Mouse (Mus musculus): ENCODE data around the gene Cldn9. TPM values are rescaled to one million over a fixed set of nuclear protein-coding genes. Genes with fewer than 3 reads are reported as not detected.

Gene Cldn9
- under 1 TPM in 1 of 4 experiments, not detected in 3; 0.36 TPM for total RNA-seq (2022)

DNA sequence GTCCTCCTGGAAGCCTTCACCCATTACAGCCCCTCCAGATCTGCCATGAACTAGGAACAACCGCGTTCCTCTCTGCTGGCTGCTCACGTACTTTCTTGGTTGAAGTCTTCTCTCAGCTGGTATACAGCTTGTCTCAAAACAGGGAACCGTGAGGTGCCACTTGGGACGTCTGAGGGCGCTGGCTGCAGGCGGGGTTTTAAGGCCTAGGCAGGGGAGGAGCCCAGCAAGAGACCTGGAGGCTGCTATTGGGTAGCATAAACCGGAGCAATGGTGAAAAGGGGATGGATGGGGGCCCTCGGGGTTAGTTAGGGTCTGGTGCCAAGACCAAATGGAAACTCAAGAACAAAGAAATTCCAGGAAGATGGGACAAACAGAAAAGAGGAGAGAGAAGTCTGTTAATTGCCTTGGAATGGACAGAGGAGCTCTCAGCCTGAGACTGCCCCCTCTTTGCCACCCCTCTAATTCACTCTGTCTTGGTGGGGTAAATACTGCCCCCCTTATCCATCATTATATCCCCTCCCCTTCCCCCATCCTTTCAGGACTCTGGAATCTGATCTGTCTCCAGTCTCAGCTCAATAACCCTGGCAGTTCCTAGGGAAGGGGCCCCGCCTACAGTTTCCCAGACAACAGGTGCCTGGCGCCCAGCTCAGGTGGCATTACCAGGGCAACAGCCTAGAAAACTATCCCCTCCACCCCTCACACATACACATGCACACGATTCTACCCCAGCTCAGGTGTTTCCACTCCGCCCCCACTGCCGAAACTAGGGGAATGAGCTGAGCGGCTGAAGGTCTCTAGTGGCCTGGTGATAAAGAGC, at the start of gene Cldn9:
Gene Cldn9 (minus strand): TSS at position 171 of the 817 bp plus-strand sequence.
- DNase-seq (ENCODE audit: low spot score in 2 of 2), result no peak

DNA sequence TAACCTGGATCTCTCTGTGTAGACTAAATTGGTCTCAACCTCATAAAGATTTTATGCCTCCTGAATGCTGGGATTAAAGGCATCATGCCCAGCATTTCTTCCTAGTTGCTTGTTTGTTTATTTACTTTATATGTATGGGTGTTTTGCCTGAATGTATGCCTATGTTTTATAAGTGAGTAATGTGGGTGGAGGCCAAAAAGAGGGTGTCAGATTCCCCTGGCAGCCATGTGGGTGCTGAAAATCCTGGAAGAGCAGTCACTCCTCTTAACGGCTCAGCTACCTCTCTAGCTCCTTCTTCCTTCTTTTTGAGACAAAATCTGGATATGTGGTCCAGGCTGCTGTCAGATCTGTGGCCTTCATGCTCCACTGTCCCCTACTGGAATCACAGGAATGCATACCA, 46.6 kb upstream of the Cldn9 start:
- no peak for DNase-seq (ENCODE audit: low spot score in 2 of 2)

DNA sequence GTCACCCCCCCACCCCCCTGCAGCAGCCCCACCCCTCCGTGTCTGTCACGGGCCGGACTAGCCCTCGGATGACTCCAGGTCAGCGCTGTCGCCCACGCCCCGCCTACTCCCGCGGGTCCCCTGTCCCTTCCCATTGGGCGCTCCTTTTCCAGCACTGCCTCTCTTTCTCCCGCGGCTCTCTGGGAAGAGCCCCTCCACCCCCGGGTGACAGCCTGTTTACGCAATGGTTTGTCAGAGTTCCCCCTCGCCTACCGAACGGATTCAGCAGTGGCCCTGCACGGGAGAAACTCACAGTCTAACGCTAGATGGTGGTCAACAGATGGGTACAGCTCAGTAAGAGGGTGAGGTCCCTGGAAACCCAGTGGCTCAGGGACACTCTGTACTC, 42.9 kb upstream of the Cldn9 start:
- DNase-seq (ENCODE audit: low spot score in 2 of 2), result peak; percentile 67 to 78

DNA sequence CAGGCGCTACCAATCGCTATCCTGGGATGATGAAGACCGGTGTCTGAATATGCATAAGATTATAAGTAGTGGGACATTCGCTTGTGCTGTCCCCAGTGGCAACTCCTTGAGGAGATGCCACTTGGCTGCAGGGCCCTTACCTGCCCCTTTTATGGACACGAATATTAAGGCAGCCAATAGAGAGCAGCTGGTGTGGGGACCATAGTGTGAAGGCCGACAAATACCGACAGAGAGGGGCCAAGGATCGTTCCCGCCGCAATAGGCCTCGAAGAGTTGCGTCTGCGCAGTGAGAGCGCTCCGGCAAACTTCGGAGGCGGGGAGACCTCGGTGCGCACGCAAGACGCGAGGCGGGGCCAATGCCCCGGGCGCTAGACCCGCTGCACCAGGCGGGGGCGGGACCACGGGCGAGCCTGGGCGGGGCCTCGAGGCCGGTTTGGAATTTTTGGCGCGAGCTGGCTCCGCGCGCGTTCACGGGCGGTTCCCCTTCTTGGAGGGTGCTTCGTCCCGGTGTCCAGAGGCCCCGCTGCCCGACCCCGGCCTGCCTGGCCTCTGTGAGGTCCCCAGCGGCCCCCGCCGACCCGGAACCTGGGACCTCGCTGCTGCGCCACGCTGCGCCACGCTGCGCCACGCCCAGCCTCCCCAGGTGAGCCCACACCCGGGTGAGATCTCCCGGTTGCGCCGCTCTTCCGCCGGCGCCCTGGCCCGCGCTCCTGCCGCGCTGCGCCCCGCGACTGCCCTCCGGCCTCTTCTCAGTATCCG, 42.4 kb upstream of the Cldn9 start, which contains the start of gene Pkmyt1:
Gene Pkmyt1 (plus strand): TSS at position 338 of the 759 bp plus-strand sequence.
- DNase-seq (ENCODE audit: low spot score in 2 of 2), result peak; percentile 88 to 91

DNA sequence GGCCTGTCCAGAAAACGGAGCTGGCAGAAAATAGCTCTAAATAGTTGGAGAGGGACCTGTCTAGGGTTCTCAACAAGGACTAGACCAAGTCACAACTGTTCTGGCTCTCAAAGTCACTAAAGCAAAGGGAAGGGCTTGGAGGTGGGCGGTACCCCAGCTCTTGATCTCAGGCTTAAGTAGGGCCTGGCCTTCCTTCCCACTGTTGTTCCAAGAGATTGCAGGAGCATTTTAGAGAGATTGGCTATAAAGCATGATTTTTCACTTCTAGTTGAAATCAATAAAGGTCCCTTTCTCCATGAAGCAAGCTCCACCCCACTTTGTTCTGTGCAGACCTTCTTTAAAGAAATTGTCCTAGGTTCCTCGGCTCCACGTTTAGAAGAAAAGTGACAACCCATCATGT, 41.7 kb upstream of the Cldn9 start:
- DNase-seq (ENCODE audit: low spot score in 2 of 2), result no peak

DNA sequence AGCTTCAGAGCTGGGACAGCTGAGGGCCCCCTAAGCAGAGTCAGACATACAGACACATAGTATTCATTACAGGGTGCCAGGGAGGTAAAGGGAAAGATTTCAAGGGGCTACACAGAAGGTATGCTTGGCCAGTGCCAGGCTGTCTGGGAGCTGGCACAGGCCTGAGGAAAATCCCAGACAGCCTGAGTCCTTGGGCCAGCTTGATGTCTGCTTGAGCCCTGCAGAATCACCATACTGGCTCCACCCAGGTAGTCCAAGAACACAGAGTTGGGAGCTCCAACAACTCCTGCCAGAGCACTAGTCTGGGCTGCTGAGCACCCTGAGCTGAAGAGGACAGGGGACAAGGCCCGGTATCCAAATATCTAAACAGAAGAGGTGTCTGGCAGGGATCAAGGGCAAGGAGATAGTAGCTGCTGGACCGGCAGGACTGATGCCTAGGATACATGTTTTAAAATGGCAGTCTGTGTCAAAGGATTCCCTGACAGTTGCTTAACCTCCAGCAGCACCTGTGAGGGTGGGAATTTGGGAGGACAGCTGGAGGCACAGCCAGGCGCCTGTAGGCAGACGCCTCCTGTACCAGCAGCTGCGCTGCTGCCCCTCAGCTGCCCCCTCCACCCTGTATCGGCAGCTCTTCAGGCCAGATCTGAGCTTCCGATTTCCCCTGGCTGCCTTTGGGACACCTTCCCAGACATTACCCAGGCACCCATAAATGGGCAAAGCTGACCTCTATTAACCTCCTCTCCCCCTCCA, 38.7 kb upstream of the Cldn9 start, which contains the start of gene 1520401A03Rik:
Gene 1520401A03Rik (minus strand): TSS at position 408 of the 750 bp plus-strand sequence.
- DNase-seq (ENCODE audit: low spot score in 2 of 2), result no peak

DNA sequence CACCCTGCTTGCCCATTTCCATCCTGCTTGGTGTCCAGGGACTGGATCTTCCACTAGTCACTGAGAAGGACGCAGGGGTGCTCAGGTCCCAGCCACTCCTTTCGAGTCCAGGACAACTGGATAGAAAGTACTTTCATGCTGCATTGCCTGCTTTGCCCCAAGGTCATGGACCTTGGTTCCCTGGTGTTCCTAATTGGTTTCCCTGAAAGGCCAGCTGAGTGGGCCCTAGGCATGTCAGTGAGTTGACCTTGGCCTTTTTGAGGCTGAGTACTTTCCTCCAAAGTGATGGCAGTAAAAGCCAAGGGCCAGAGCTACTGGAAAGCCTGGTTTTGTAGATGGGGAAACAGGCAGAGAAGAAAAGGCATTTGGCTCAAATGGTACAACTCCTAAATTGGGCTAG, 38.1 kb upstream of the Cldn9 start:
- DNase-seq (ENCODE audit: low spot score in 2 of 2), result no peak

DNA sequence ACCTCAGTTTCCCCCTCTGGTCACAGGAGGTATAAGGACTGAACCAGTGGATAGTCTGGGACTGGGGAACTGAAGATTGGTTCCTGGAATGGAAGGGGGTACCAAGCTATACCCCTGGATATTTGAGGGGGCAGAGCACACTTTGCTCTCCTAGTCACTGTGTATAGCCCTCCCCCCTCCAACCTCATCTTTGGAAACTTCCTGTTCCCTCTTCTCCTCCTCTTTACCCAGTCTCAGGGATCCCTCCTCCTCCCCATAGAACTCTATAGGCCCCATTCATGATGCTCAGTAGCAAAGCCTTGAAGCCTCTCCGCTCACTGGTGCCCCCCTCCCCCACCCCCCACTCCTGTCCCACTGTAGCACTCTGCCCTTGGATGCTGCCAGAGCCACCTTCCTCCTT, 35.6 kb upstream of the Cldn9 start:
- DNase-seq (ENCODE audit: low spot score in 2 of 2), result no peak

DNA sequence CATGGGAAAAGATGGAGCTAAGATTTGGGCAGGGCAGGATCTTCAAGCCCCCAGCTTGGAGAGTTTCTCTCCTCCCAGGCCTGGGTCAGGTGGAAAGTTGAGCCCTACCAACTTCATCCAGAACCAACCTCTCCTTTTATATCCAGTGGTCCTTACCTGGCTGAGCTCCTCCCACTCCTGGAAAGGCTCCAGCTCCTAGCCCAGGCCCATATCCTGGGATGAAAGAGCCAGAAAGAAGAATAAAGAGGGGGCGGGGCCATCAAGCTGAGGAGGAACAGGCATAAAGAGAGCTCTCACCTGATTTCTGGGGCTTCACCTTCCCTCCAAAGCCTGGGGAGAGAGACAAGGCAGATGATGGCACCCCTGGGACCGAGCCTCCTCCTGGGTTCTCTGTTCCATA, 33.2 kb upstream of the Cldn9 start:
- no peak for DNase-seq (ENCODE audit: low spot score in 2 of 2)

DNA sequence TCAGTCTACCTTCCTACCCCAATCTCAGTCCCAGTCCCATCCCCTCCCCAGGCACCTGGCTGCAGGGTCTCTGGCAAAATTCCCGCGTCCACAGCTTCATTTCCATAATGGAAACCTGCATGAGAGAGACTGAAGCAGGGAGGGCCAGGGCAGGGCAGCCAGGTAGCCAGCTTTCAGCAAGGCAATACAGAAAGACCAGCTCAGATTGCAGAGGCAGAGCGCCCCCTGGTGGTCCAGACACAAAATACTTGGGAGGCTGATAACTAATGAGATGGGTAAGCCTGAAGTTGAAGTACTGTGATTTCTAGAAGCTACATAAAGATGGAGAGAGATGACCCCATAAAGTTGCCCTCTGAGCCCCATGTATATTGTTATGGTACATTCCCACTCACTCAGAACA, 22.4 kb upstream of the Cldn9 start:
- DNase-seq (ENCODE audit: low spot score in 2 of 2), result peak; percentile 40 to 59

DNA sequence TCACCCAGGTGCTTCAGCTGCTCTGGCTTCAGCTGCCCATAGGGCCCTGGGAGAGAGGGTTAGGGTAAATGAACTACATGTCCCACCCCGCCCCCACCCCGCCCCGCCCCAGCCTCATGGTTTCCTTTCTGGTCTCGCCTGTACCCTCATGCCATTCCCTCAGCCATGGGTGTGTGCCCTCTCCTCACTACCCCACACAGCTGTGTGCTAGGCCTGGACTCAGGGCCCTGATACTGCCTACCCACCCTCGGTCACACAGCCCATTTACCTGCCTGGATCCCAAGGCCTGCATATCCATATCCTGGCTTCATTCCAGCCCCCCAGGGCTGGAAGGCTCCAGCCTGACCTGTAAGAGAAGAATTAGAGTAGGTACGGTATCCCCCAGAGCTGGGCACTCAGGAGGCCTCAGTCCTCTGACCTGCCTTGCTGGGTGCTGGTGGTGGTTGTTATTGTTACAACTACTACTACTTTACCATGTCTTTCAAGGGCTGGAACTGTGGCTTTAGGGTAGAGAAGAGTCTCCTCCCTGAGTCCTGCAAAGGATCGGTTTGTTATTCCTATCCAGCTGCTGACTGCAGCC, 21.8 kb upstream of the Cldn9 start:
- no peak for DNase-seq (ENCODE audit: low spot score in 2 of 2)

DNA sequence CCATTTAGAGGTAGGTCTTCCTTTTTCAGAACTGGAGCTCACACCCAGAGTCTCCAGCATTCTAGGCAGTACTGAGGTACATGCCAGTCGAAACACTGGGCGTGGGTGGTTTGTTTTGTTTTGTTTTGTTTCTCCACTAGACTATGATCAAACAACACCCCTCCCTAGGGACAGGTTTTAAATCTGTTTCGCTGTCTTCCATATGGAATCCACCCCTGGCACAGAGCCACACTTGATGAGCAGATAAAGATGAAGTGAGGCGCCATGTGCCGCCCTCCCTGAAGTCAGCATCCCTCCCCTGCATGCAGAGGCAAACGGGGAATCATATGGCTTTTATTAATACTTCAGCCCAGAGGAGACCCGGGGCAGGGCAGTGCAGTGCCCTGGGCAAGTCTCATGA, 20.9 kb upstream of the Cldn9 start:
- no peak for DNase-seq (ENCODE audit: low spot score in 2 of 2)

DNA sequence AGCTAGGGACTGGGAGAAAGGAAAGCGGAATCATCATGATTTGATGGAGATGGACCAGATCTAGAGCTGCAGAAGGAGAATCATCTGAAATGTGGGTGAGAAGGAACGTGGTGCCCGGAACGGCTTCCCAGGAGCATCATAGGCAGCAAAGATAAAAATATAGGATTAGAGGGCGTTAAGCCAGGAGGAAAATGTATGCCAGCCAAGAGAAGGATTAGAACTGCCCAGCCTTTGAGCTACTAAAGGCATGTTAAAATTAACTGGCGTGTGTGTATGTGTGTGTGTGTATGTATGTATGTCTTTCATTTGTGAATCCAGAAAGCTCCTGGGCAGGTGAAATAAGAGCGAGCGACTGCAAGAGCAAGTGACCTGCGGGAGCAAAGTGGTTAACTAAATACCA, 19.5 kb upstream of the Cldn9 start:
- no peak for DNase-seq (ENCODE audit: low spot score in 2 of 2)

DNA sequence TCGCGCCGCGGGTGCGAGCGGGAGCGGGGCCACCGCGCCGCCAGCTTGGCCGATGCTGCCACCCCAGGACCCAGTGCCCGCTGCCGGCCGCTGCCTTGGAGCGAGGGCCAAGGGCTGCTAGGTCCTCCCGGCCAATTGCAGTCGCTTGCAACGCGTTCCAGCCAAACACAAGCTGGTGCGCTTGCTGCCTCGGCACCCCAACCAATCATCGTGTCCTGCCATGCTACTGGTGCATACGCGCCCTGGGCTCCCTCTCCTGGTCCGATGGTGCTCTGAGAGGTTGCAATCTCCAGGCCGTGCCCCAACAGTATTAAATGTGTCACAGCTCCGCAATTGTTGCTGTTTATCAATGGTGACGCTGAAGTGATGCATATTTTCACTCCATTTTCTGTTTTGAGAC, 16.3 kb upstream of the Cldn9 start:
- peak; percentile 82 to 88 for DNase-seq (ENCODE audit: low spot score in 2 of 2)

DNA sequence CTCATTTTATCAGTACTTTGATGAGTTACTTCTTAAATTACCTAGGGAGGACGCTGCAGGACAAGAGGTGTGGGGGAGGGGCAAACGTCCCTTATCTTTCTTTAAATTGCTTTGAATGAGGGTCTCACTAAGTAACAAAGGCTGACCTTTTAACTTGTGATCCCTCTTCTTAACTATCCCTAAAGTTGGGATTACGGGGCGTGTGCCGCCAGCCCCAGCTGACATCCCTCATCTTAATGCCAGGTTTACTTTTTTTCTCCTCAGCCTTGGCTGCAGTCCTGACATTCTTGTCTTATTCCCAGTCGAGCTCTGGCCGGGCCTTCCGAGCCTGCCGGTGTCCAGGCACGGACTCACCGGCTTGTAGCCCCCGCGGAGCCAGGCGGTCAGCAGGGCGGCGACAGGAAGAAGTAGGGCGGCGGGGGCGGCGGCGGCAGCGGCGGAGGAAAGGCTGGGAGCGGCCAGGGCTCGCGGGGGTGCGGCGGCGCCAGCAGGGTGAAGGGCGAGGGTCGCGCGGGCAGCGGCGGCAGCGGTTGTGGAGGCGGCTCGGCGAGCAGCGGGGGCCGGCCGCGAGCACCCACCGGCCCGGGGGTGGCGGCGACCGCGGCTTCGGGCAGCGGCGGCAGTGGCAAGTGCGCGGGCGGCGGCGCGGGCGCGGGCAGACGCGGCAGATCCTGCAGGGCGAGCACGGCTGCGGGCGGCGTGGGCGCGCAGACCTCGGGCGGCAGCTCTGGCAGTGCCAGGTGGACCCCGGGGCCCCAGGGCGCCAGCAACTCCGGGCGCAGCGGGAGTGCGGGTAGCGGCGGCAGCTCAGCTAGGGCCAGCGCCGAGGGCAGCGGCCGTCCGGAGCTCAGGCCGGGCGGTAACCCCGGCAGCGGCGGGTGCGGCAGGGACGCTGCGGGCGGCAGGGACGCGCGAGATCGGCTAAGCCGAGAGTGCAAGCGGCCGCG, 15.6 kb upstream of the Cldn9 start:
- DNase-seq (ENCODE audit: low spot score in 2 of 2), result peak in 1 of 2 experiments; percentile 57

DNA sequence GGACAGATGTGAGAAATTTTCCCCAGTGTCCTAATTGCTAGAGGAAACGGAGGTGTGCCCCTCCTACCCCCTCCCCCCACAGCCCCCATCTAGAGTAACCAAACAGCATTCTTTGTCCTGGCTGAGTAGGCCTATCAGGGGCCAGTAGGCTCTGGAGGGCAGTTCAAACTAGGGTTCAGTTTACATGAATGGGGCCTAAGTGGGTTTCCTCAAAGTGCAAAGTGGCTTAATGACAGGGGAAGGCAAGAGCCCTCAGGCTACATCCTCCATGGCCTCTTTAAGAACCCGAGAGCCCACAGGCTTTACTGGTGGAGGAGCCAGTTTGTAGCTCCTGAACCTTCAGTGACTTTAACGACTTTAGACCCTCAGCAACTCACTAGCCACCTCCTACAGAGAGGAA, 12.0 kb upstream of the Cldn9 start:
- DNase-seq (ENCODE audit: low spot score in 2 of 2), result no peak

DNA sequence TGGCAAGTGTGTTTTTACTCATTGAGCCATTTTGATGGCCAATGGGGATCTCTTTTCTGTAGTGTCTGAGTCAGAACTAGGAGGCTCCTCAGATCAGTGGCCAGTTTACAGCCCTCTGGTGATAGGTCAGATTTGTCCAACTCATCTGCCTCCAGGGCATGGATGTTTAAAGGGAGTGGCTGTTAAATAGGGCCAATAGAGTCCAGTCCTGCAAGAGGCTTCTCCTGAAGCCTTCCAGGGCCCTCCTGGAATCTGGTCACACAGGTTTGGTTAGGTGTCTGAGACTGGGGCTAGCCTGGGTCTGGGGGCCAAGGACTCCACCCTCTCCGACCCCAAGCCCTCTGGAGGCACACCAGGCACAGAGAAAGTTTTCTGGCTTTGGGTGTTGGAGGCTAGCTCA, 10.7 kb upstream of the Cldn9 start:
- no peak for DNase-seq (ENCODE audit: low spot score in 2 of 2)

DNA sequence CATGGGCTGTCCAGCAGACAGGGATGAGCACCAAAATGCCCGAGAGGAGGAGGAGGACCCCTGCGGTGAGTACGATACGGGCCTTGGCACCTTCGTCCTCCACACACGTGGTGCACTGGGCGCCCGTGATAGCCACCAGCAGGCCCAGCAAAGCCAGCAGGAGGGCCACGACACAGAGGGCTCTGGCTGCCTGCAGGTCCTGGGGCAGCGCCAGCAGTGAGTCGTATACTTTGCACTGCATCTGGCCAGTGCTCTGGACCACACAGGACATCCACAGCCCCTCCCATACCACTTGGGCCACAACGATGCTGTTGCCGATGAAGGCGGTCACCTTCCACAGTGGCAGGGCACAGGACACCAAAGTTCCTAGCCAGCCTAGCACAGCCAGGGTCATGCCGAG, 600 bp downstream of the Cldn9 start:
- DNase-seq (ENCODE audit: low spot score in 2 of 2), result no peak

DNA sequence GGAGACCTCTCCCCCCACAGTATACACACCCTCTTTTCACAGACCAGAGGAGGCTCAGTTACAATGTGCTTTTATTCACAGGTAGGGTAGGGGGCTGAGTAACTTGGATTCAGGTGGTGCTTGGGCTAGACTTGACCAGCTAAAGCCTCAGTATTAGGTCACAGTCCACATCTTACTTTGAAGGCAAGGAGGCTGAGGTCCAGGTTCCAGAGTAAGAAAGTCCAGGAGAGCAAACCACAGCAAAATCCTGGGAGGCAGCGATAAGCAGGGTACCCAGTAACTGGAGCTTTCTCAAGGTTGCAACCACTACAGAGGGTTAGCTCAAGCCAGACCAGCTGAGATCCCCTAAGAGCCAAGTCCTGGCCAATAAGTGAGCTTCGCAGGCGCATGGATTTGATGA, 1.3 kb downstream of the Cldn9 start:
- DNase-seq (ENCODE audit: low spot score in 2 of 2), result no peak

DNA sequence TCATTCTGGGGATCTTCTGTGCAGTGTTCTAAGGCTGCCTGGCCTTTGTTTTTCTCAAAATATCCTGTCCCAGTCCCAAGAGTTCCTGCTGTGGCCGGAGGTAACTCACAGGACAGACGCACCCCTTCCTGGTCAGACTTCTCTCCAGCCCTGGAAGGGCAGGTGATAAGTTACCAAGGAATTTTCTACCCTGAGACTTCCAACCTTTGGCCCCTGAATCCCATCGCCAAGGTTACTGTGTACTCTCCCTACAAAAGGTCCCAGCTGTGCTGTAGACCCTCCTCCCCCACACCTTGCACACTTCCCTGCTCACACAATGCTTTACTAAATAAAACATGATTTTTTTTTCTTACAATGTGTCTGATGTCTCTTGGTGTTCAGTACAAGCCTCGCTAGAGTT, 1.7 kb downstream of the Cldn9 start:
- DNase-seq (ENCODE audit: low spot score in 2 of 2), result no peak
